Mouse (Mus musculus) forebrain, embryonic 10.5 days (tissue): Measurements from ENCODE around the gene Kirrel3. TPM values are rescaled to one million over a fixed set of nuclear protein-coding genes. Genes with fewer than 3 reads are reported as not detected.
A peak's percentile ranks its signal among the peaks of the same experiment; 100 is the strongest.

Experiments used
- DNase-seq: peaks from one replicate; pipeline ENCODE4 v3.0.0-alpha.2; 2017; ENCODE audit warnings: low spot score; ENCODE audit errors: extremely low spot score
- H3K27ac ChIP-seq: fragments of 300-500 bp; sonication (generic); 2 replicates; pipeline ENCODE4 v1.5.1; 2016; ENCODE audit warnings: mild to moderate bottlenecking
- H3K27me3 ChIP-seq: fragments of 300-500 bp; sonication (generic); 2 replicates; pipeline ENCODE4 v1.6.1; 2016; ENCODE audit warnings: mild to moderate bottlenecking; ENCODE audit not compliant: poor library complexity, severe bottlenecking
- H3K36me3 ChIP-seq: fragments of 300-500 bp; sonication (generic); replicated peaks from 2 replicates; pipeline ENCODE4 v1.6.1; 2016; ENCODE audit warnings: mild to moderate bottlenecking, moderate library complexity
- H3K4me1 ChIP-seq: fragments of 300-500 bp; sonication (generic); 2 replicates; pipeline ENCODE4 v1.6.1; 2016
- H3K4me3 ChIP-seq: fragments of 300-500 bp; sonication (generic); 2 replicates; pipeline ENCODE4 v1.5.1; 2016; ENCODE audit warnings: mild to moderate bottlenecking, moderate library complexity
- H3K9me3 ChIP-seq: fragments of 300-500 bp; sonication (generic); 2 replicates; pipeline ENCODE4 v1.6.1; 2016; ENCODE audit warnings: mild to moderate bottlenecking, moderate library complexity
- WGBS: fragments of 180-500 bp; shearing (Covaris S2); methylation state at CpG from one replicate; pipeline ENCODE4 v1.1.7; 2016; 5-methylcytosine and 5-hydroxymethylcytosine counted together
- polyA plus RNA-seq: library from polyadenylated mRNA; unstranded; fragments of >200 nt; fragmentation: Nextera tagmentation; extraction: Ambion mirVana; gene quantifications from 2 replicates; pipeline ENCODE4 v1.2.1, GENCODE M21; 2016

Kirrel3 gene
- 2.5 and 3.0 TPM in 2 replicates for polyA plus RNA-seq

- Histone ChIP-seq H3K4me1 (peaks cover 45% of the 10 kb centered on the region), H3K27ac (peak within 1 kb of the TSS; percentile 80), H3K36me3 (no peaks in the 10 kb centered on the region), H3K4me3 (peak within 1 kb of the TSS; percentile 53), H3K27me3 (peaks cover 74% of the 10 kb centered on the region), H3K9me3 (no peaks in the 10 kb centered on the region)
- WGBS = under 1% methylated on average over 35 of the region's 35 CpGs
- peak; percentile 79 for DNase-seq
Observed at GRCm38 (mm10) chr9:34485759-34486431, at the start of gene Kirrel3. TSS of gene Kirrel3 (plus strand) at chr9:34485894.

DNA sequence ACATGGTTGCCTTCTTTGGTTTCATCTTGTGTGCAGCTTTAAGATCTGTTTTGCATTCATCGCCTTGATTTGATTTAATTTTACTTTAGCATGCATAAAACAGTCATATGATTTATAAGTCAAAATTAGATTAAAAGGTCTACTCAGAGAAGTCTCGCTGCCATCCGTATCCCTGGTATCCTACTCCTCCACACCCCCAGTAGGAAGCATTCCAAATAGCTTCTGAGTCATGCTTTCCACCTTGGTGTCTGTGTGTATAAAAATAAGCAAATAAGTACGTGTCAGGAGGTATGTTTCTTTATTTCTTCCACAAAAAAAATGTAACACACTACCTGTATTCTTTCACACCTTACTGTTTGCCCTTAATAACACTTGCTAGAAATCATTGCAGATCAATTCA lies 45.0 kb upstream of the Kirrel3 start:
- H3K4me3 ChIP-seq = no peak overlapping the region
- H3K9me3 ChIP-seq = no peaks in the 10 kb centered on the region; the same call in 1 of the 2 replicates
- no peak for DNase-seq
- H3K4me1 ChIP-seq = no peaks in the 10 kb centered on the region
- WGBS = 93% methylated on average over 4 of the region's 4 CpGs
- no peak overlapping the region for H3K27ac ChIP-seq
- no peaks in the 10 kb centered on the region; the same call in 1 of the 2 replicates for H3K27me3 ChIP-seq
- no peaks in the 10 kb centered on the region for H3K36me3 ChIP-seq

DNA sequence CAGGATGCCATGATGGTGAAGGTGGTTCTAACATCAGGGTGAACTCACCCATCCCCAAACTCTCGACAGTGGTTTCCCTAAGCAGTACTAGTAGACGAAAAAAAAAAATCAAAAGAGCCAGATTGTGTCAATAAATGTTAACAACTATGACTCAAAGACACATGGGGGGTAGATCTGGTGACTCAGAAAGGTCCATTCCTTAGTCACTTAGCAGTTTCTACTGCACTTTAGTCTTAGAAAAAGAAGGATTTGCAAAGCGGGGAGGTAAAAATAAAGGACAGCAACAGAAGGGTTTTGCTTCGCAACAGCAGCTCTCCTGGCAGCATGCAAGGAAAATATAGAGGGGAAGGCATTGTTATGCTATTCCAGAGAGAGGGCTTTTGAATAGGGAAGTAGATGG lies 41.7 kb upstream of the Kirrel3 start:
- peaks cover 13% of the 10 kb centered on the region for H3K4me1 ChIP-seq
- no peak overlapping the region for H3K4me3 ChIP-seq
- no peaks in the 10 kb centered on the region; the same call in 1 of the 2 replicates for H3K27me3 ChIP-seq
- H3K27ac ChIP-seq = no peak overlapping the region
- no peaks in the 10 kb centered on the region for H3K36me3 ChIP-seq
- WGBS = 77% methylated on average over 4 of the region's 4 CpGs
- H3K9me3 ChIP-seq = no peaks in the 10 kb centered on the region
- no peak for DNase-seq

DNA sequence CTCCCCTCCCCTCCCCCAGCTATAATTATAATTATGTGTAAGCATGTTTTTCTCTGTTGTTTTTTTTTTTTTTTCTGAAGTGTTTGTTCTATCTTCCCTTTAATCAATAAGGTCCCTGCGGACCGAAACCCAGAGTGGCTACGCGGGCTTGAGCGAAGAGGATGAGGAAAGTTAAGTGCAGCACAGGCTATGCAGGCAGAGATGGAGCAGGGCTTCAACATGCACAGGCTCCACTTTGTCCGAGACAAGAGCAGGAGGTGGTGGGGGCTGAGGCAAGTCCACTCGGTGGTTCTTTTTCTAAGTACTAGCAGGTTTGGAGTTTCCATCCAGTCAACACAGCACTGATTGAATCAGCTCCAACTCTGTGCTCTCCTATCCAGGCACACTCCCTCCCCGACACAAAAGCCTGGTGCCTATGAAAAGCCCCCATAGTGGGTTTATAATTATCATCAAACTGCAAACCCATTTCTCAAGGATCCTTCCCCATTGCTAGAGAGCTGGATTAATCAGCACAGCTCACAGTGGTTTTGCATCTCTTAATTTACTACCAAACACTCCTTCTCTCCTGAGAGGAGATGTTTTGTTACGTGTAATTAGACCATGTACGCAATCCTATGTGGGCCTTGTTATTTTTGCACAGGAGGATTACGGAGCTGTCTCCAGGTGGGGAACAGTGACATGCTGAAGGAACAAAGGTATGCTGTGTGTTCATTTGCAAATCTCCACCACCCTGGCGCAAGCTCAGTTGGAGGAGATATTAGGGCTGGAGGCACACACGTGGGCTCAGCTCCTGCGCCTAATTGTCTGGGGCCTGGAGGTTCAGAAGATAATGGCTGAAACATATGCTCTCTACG lies 39.0 kb upstream of the Kirrel3 start:
- DNase-seq = no peak
- Histone ChIP-seq H3K4me3 (no peak overlapping the region), H3K36me3 (no peaks in the 10 kb centered on the region), H3K9me3 (no peaks in the 10 kb centered on the region), H3K27ac (0 out of 2 replicates have a peak overlapping the region, but pooled peaks have one; percentile 8), H3K4me1 (peaks cover 13% of the 10 kb centered on the region), H3K27me3 (no peaks in the 10 kb centered on the region; the same call in 1 of the 2 replicates)
- whole genome bisulfite sequencing = 59% methylated on average over 15 of the region's 15 CpGs

- no peak for DNase-seq
- H3K9me3 ChIP-seq = no peaks in the 10 kb centered on the region
- no peaks in the 10 kb centered on the region for H3K36me3 ChIP-seq
- no peak overlapping the region for H3K4me3 ChIP-seq
- H3K27me3 ChIP-seq = no peaks in the 10 kb centered on the region; the same call in 1 of the 2 replicates
- H3K27ac ChIP-seq = no peak overlapping the region
- H3K4me1 ChIP-seq = peaks cover 13% of the 10 kb centered on the region
- 85% methylated on average over 2 of the region's 2 CpGs for WGBS
Observed at GRCm38 (mm10) chr9:34447736-34448135, 38.0 kb upstream of the Kirrel3 start.

DNA sequence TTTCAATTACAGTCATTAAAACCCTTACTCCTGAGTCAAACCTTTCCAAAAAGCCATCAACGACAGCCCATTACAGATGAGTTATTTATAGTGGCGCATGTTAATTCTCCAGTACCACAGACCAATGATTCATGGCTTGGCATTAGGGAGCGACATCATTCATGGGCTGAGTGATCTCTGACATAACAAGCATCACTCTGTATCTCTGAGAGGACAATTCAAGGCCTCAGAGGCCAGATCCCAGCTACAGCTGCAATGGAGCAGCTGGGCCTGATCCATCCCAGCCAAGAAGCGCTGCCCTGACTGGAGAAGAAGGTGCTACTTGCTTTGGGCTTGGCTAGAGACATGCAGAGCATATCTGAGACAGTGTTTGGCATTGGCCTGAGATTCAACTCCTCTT lies 37.2 kb upstream of the Kirrel3 start:
- H3K36me3 ChIP-seq = no peaks in the 10 kb centered on the region
- H3K27me3 ChIP-seq = no peaks in the 10 kb centered on the region; the same call in 1 of the 2 replicates
- no peak for DNase-seq
- H3K4me1 ChIP-seq = peaks cover 13% of the 10 kb centered on the region
- H3K27ac ChIP-seq = no peak overlapping the region
- no peaks in the 10 kb centered on the region for H3K9me3 ChIP-seq
- WGBS = 97% methylated on average over 4 of the region's 4 CpGs
- no peak overlapping the region for H3K4me3 ChIP-seq

- H3K27me3 ChIP-seq = no peaks in the 10 kb centered on the region
- no peak for DNase-seq
- no peaks in the 10 kb centered on the region for H3K36me3 ChIP-seq
- H3K4me3 ChIP-seq = no peak overlapping the region
- H3K9me3 ChIP-seq = no peaks in the 10 kb centered on the region
- H3K27ac ChIP-seq = no peak overlapping the region
- no peaks in the 10 kb centered on the region for H3K4me1 ChIP-seq
- 79% methylated on average over 5 of the region's 5 CpGs for WGBS
Observed at GRCm38 (mm10) chr9:34458189-34458588, 27.5 kb upstream of the Kirrel3 start.

DNA sequence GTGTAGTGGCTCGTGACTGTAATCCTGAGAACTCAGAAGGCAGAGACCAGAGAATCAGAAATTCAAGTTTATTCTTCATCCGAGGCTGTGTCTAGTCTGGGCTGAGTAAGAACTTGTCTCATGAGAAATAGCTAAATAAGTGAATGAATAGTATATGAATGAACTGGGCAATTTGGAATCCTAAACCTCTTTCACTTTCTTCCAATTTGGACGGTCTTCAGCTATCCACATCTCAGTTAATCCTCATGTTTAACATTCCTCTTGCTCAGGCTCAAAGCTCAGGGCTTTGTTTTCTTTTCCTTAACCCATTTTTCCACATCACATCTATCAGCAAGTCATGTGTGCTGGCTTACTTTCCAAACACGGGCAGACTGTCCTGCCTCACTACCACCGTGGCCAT lies 25.7 kb upstream of the Kirrel3 start:
- H3K36me3 ChIP-seq = no peaks in the 10 kb centered on the region
- DNase-seq = no peak
- WGBS = 68% methylated on average over 5 of the region's 5 CpGs
- H3K4me1 ChIP-seq = no peaks in the 10 kb centered on the region
- H3K9me3 ChIP-seq = no peaks in the 10 kb centered on the region
- no peak overlapping the region for H3K27ac ChIP-seq
- no peaks in the 10 kb centered on the region for H3K27me3 ChIP-seq
- no peak overlapping the region for H3K4me3 ChIP-seq

GRCm38 (mm10) chr9:34463666-34464065 lies 22.0 kb upstream of the Kirrel3 start:
- 75% methylated on average over 2 of the region's 2 CpGs for WGBS
- H3K9me3 ChIP-seq = no peaks in the 10 kb centered on the region
- no peak overlapping the region for H3K27ac ChIP-seq
- no peaks in the 10 kb centered on the region for H3K36me3 ChIP-seq
- no peak overlapping the region for H3K4me3 ChIP-seq
- H3K27me3 ChIP-seq = no peaks in the 10 kb centered on the region
- no peaks in the 10 kb centered on the region for H3K4me1 ChIP-seq
- DNase-seq = no peak

DNA sequence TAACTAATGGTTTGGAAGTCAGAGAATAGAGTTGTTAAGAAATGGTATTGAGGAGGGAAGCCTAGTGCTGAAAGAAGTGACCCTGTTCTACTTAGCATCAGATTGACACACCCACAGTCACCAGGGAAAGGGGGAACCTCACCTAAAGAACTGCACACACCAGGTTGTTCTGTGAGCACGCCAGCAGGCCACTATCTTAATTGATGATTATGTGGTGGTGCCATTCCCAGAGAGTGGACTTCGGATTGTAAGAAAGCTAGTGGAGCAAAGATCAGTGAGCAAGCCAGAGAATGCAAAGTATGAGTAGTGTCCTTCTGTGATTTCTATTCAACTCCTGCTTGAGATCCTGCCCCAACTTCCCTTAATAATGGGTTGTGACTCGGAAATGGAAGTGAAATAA lies 19.6 kb upstream of the Kirrel3 start:
- no peak overlapping the region for H3K27ac ChIP-seq
- H3K9me3 ChIP-seq = no peaks in the 10 kb centered on the region
- DNase-seq = no peak
- H3K36me3 ChIP-seq = no peaks in the 10 kb centered on the region
- H3K4me1 ChIP-seq = no peaks in the 10 kb centered on the region
- no peak overlapping the region for H3K4me3 ChIP-seq
- 67% methylated on average over 3 of the region's 3 CpGs for WGBS
- no peaks in the 10 kb centered on the region for H3K27me3 ChIP-seq

GRCm38 (mm10) chr9:34469180-34469579 lies 16.5 kb upstream of the Kirrel3 start:
- DNase-seq = no peak
- Histone ChIP-seq H3K27me3 (no peaks in the 10 kb centered on the region), H3K27ac (no peak overlapping the region), H3K9me3 (no peaks in the 10 kb centered on the region), H3K4me3 (no peak overlapping the region), H3K4me1 (no peaks in the 10 kb centered on the region), H3K36me3 (no peaks in the 10 kb centered on the region)
- 88% methylated on average over 3 of the region's 3 CpGs for WGBS

GRCm38 (mm10) chr9:34476206-34476605 lies 9.5 kb upstream of the Kirrel3 start:
- WGBS = 55% methylated on average over 5 of the region's 5 CpGs

GRCm38 (mm10) chr9:34478494-34478893 lies 7.2 kb upstream of the Kirrel3 start:
- Histone ChIP-seq H3K36me3 (no peaks in the 10 kb centered on the region), H3K27ac (no peak overlapping the region), H3K9me3 (no peaks in the 10 kb centered on the region), H3K27me3 (peaks cover 1% of the 10 kb centered on the region), H3K4me3 (no peak overlapping the region), H3K4me1 (peaks cover 12% of the 10 kb centered on the region)
- 92% methylated on average over 2 of the region's 2 CpGs for WGBS
- no peak for DNase-seq

More at GRCm38 (mm10) chr9:34476206-34476605, 9.5 kb upstream of the Kirrel3 start:
- H3K9me3 ChIP-seq = no peaks in the 10 kb centered on the region
- no peak overlapping the region for H3K4me3 ChIP-seq
- no peaks in the 10 kb centered on the region for H3K36me3 ChIP-seq
- H3K27ac ChIP-seq = no peak overlapping the region
- H3K4me1 ChIP-seq = peaks cover 4% of the 10 kb centered on the region; the same call in 1 of the 2 replicates
- no peaks in the 10 kb centered on the region for H3K27me3 ChIP-seq
- DNase-seq = no peak
